Mouse (Mus musculus) erythroblast, adult 5-6 weeks (primary cell): ENCODE data around the gene Cers1. TPM values are rescaled to one million over a fixed set of nuclear protein-coding genes. Genes with fewer than 3 reads are reported as not detected.
A peak's percentile ranks its signal among the peaks of the same experiment; 100 is the strongest.

Experiments
- ATAC-seq: replicated peaks from 2 replicates; pipeline ENCODE4 v1.8.0; 2016; ENCODE audit warnings: moderate number of reproducible peaks, mild to moderate bottlenecking, moderate TSS enrichment, inconsistent platforms; ENCODE audit not compliant: poor library complexity, low FRiP score, severe bottlenecking
- total RNA-seq, 2 experiments: library from RNA; stranded (forward) in 1 of 2; stranded (reverse) in 1 of 2; fragments of 150-400 nt in 1 of 2; fragments of 200-764, 138-1000 nt in 1 of 2; gene quantifications; 2 replicates each; pipeline versions ENCODE4 v1.2.3 to v1.2.4; 2015 to 2017; ENCODE audit warnings: low replicate concordance in 2 of 2

The Cers1 gene
- total RNA-seq, 2 experiments from 2014 or later = 0.43 TPM; not detected in 1

DNA sequence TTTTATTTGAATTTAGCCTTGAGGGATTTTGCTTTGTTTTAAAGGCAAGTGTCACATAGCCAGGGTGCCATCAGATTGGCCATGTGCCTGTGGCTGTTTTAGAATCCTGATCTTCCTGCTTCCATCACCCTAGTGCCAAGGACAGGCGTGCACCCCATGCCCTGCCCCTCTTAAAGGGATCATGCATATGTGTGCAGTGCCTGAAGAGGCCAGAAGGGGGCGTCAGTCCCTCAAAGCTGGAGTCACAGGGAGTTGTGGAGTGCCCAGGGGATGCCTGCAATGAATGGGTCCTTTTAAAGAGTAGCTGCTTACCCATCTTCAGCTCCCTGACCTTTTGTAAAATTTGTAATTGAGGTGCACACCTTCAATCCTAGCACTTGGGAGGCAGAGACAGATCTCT, 6.3 kb upstream of the Cers1 start:
- no peak for ATAC-seq

DNA sequence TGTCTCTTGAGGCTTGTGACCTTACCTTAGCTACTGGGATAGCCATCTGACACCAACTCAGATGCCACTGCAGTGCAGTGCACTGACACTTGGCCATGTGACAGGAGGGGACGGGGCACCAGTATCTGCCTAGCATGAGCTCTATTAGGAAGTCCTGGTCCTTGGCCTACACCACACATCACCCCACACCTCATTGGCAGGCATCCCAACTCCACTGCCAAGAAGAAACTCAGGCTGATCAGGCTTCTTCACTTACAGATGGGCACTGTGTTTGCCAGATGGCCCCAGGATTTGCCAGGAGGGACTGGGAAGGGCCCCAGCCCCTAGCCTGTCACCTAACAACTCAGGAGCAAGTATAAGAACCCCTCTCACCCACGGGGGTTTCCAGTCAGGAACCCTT, 2.2 kb upstream of the Cers1 start:
- ATAC-seq = no peak

DNA sequence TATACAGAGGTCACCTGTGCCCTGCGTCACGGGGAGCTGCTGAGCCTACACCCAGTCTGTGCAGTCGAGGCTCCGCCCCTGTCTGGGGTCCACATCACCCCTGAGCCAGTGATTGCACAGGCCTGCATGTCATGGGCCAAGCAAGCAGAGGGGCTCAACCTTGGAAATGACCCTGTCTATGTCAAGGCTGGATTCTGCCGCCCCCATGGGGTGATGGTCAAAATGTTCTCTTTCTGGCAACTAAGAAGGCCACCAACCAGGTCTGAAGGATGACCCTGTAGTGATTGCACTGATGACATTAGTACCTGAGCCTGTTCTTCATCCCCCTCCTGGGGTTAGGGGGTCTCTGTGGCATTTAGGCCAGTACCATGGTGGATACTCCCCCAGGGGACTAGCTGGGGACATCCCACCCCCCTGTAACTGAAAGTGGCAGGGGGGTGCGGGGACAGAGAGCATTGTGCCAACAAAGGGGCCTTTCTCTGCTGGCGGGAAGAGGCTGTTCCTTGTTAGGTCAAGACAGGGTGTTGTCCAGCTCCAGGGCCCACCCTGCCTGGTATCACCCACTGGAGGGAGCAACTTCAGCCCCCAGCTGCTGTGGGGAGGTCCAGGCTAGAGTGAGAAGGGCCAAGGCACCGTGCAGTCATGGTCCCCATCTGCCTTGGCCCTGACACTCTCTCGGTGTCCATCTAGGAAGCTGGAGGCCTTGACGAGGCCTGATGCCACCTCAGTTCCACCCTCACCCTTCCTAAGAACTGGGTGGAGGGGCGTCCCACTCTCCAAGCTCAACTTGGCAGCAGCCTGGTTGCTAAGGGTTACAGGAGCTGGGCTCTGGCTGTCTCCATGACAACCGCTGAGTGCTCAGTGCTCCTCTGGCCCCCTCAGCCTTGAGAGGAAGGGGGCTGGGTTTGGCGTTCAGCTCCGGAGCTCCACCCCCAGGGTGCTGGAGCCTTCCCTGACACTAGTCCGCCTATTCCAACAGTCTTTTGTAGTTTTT, 1.2 kb downstream of the Cers1 start:
- no peak for ATAC-seq

DNA sequence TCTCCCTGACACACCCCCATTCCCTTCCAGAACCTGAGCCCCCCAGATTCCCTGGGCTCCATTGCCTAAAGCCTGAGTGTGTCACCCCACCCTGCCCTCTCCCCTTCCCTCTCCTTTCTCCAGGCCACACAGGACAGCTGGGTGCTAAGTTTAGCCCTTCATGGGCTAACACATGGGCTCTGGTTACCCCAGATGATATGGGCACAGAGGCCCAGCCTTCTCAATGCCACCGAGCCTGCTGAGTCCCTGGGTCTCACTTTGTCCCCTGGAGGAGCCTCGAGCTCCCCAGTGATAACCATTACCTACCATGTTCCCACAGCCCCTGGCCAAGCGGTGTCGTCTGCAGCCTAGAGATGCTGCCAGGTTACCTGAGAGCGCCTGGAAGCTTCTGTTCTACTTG, 2.3 kb downstream of the Cers1 start:
- ATAC-seq = no peak

DNA sequence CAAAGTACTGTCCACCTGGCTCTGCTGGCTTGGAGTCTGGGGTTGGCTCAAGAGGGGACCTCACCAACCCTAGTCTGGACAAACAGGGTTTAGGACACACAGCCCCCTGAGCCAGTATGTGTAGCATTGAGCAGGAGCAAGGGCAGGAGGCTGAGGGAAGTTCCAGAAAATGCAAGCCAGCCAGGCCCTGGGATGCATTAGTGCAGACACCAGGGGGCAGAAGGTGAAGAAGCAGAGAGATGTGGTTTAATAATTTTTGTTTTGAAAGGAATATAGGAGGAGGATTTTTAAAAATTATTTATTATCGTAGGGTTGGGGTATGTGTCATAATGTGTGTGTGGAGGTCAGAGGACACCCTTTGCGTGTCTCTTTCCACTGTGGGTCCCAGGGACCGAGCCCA, 8.1 kb downstream of the Cers1 start:
- no peak for ATAC-seq

DNA sequence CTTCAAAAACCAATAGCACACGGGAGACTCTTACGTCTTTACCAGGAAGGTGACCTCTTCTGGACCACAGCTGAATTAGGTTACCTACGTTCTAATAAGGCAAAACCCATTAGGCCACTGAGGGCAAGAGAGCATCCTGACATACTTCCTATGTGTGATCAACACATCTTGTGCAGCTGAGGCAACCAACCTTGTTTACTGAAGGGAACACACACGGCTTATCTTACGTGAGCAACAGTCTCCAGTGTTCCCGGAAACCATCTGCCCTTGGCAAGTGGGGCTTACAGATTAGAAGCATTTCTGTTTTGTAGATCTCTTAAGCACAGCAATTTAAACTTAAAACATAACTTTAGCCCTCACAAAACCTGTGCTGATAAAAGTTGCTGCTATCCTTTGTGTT, 11.9 kb downstream of the Cers1 start:
- ATAC-seq = peak; percentile 87

DNA sequence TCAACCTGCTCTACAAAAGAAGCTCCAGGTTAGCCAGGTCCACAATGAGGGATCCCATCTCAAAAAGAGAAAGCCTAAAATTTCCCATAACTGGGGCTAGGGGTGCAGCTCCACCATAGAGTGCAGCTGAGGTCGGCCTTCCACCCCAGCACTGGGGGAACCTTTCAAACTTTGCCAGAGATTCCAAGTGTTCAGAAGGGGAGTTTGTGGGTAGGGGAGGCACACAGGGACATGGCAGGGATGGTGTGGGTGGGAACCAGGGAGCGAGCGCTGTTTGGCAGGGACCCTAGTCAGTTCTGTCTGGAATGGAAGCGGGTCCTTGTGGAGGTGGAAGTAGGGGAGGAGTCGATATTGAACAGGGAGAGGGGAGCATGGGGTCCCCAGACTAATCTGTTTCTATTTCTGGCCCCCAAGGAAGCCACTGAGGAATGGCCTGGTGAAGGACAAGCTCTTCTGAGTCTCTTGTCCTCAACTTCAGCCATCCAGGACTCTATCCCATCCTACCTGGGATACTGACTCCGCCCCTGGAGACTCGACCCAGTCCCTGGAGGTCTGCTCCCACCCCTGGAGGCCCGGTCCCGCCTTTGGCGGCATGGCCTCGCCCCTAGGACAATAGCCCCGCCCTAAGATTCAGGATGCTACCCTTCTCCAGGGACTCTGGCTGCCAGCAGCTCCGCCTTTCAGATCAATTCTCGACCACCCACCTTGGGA, 13.7 kb downstream of the Cers1 start, which contains the start of gene Gdf1:
TSS of gene Gdf1 (plus strand) at position 694 of the 711 bp plus-strand sequence.
- ATAC-seq = no peak

DNA sequence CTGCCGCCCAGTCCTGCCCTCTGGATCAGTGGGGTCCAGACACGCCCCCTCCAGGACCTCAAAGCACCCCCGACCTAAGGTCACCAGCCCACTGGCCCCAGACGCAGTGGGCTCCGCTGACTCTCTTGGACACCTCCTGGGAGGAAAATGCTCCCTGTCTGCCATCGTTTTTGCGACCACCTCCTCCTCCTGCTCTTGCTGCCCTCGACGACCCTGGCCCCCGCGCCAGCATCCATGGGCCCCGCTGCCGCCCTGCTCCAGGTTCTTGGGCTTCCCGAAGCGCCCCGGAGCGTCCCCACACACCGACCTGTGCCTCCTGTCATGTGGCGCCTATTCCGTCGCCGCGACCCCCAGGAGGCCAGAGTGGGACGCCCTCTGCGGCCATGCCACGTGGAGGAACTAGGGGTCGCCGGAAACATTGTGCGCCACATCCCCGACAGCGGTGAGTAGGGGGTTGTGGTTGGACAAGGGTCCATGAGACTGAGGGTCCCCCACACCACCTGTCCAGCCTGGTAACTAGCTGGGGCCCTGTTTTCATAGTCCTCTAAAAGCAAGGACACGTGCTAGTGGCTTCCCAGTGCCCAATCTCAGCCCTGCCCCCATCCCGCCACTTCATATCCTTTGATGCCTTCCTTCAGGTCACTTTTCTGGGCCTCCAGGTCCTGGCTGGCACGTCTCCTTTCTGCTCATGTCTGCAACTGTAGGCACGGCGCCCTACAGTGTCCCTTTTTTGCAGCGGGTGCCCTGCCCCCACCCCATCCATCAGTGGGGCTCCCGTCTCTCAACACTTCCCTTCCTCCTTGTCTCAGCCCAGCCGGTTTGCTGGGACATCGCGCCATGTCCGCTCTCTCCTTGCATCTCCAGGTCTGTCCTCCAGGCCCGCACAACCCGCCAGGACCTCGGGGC, 14.5 kb downstream of the Cers1 start:
- no peak for ATAC-seq

DNA sequence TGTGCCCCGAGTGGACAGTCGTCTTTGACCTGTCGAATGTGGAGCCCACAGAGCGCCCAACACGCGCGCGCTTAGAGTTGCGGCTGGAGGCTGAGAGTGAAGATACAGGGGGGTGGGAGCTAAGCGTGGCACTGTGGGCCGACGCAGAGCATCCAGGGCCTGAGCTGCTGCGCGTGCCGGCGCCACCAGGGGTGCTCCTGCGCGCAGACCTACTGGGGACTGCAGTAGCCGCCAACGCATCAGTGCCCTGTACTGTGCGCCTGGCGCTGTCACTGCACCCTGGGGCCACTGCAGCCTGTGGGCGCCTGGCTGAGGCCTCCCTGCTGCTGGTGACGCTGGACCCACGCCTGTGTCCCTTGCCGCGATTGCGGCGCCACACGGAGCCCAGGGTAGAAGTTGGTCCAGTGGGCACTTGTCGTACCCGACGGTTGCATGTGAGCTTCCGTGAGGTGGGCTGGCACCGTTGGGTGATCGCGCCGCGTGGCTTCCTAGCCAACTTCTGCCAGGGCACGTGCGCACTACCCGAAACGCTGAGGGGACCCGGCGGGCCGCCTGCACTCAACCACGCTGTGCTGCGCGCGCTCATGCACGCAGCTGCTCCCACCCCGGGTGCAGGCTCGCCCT, 15.3 kb downstream of the Cers1 start:
- no peak for ATAC-seq

DNA sequence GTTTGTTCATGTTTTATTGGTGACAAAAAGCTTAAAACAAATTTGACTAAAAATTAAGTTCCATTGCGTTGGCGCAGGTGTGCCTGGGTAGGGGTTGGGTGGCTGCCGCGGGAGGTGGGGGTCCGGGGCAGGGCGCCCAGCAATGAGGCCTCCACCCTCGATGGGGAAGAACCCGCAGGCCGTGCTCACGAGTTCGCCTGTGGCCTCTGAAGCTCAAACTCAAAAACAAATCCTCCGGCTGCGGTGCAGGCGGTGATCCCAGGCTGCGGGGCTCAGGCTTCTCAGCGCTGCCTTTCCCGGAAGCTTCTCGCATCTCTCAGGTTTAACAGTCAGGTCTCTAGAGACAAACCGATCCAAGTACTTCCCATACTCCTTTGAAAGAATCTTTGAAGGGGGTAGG, 16.0 kb downstream of the Cers1 start:
- ATAC-seq = no peak

DNA sequence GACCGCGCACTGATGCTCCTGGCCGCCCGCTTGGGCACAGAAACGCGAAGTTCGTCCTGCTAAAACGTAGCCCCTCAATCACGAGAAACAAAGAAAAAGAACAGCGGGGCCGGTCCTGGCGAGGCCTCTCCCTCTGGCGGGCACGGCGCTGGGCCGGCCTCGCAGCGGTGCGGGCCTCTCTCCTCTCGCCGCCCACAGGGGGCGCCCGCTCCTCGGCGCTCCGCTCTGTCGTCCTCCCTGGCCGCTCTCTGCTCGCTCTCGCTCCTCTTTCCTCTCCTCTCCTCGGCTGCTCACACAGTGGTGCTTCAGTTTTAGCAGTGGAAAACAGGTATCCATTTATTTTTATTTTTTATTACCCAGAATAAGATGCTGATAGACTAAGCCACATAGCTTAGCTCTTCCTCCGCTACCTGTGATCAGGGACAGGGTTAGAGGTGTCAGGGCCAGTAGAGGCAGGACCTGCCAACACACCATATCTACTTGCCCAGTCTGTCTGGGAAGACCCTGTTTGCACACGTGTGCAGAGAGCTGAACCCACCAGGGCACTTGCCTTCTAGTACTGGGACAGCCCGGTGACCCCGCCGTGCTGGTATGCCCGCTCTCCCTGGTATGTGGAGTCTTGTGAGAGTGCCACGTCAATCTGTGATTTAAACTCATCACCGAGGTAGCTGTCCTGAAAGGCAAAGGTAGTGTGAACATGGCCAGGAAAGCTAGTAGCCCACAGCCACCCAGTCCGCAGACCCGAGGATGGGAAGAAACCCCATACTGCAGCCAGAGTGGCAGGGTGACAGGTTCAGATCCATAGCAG, 16.7 kb downstream of the Cers1 start:
- ATAC-seq = no peak

DNA sequence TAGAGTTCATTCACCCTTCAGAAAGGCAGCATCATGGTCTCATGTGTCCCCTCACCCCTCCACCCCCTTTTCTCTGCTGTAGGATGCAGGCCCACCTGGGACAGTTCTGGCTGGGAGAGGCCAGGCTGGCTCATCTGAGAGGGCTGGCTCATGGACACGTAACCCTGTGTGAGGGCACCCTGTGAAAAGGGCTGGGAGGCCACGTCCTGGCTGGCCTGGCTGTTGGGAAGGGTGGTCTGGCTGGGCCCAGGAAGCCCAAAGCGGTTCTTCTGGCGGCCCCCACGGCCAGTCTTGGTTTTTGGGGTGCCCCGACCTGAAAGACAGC, 17.3 kb downstream of the Cers1 start:
- no peak for ATAC-seq

DNA sequence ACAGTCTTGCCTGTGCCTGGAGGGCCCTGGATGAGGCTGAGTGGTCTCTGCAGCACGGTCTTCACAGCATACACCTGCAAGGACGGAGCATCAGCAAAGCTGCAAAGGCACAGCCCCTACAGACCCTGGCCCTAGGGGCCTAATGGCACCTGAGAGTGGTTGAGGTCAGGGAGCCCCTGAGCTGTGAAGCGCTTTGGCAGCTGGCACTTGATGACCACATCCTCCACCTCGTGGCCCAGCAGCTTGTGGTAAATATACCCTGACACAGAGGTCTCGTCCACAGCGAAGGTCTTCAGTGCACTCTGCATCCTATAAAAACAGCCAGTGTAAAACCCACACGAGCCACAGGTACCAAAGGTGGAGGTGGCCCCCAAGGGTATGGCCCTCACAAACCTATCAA, 23.4 kb downstream of the Cers1 start:
- no peak for ATAC-seq

DNA sequence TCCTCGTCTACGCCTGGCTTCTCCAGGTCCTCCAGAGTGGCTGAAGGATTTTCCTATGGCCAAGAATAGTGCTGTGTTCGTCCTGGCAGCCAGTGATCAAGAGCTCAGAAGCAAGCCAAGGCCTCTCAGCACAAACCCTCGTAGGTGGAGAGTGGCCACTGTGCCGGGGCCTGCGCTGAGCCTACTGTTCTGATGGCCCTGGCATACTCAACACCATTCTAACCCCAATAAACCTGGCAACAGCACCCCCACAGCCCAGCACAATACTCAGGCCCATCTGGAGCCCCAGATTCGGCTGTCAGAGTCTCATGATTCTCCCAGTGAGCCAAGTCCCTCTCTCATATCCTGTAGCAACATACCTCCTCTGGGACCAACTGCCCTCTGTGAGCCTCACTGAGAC, 25.1 kb downstream of the Cers1 start:
- ATAC-seq = no peak

DNA sequence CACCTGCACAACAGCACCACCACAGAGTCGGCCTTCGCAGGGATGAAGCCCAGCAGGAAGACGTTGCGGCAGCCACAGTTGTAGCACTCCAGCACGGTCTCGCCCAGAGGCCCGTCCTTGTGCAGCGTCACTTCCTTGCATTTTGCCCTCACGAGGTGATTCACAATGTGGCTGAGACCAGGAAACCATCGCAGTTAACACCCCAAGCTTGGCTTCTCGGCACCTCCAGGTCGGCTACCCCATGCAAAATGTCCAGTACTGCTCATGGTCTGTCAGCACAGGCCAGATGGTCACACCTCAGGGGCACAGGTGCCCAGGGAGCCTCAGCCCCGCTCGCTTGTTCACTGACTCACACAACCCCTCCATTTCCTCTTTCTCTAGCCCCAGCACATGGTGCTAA, 26.4 kb downstream of the Cers1 start:
- no peak for ATAC-seq

DNA sequence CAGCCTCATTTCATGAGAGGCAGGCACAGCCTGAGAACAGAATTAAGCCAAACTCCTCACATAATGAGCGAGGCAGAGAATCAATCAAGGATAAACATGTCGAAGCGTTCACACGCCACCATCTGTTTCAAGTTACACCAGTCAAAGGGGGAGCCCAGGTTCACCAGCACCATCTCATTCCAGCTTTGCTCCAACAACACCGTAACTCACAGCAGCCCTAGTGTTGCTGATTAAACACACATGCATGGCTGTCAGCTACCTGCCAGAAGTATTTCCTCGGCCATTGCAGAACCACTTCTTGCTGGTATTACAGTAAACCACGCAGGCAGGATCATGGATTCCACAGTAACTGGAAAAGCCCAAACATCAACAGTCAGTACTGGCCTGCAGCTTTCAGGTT, 27.5 kb downstream of the Cers1 start:
- ATAC-seq = no peak

DNA sequence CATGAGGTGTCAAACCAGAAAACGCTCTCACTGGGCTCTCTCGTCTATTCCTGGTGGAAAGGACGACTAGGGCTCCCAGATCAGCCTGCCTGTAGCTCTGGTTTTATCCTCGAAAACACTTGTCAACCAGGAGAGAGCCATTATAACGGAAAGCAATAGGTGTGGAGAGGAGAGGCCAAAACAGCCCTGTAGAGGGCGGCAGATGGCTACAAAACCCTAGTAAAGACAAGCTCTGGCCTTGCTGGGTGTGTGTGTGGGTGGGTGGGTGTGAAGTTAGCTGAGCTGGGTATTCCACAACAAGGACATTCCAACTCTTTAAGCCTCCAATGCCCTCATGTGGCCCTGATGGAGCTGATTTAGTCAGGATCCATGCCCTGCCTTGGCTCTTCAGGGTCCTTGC, 28.1 kb downstream of the Cers1 start:
- 0 out of 2 replicates have a peak, but pooled peaks have one; percentile 31 for ATAC-seq

DNA sequence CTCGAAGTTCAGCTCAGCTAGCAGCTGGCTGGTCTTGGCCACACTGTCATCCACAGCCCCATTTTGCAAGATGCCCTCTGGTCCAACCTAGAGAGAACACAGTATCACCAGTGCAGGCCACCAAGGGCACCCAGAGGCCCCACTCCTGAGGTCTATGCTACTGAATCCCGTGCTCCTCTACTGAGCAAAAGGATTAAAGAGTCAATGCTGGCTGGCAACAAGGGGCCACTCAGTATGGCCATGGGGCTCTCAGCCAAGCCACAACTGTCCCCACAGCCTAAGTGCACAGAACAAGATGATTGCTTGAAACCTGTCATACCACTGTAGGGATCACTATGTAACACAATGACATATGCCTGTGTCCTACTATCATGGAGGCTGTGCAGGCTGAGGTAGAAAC, 28.7 kb downstream of the Cers1 start:
- no peak for ATAC-seq

DNA sequence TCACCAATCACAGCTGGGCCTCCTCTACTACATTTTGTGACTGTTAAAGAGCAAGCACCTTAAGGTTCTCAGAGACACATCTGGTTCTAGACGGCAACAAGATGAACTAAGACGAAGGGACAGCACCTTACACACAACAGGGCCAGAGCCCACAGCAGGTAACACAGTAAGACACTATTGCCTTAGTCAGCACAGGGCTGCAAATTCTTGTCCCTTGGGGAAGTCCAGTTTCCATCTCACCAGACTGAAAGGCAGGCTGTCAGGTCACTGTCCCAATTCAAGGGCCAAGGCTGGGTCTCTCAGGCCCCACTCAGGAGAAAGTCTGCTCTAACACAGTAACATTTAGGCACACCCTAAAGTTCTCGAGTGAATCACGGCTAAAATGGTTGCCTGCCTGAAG, 31.9 kb downstream of the Cers1 start:
- ATAC-seq = no peak
